Mouse (Mus musculus) heart, adult 11 months (tissue): ENCODE measurements at regions not wholly inside any gene's neighbourhood (a gene's known extent, or its start where the extent isn't known, plus 50 kb on each side); places are given as distances from the start of the nearest gene placed in this dataset.
A peak's percentile ranks its signal among the peaks of the same experiment; 100 is the strongest.
"Not testable (repeated sequence)": the region's sequence is repeated elsewhere in the genome, so short reads cannot be mapped to it uniquely, and the experiment has no call there.

Source experiments
- DNase-seq: peaks from one replicate; pipeline ENCODE4 v3.0.0; 2022

GRCm38 (mm10) chr3:18524011-18524410 lies 575.8 kb downstream of the Cypt12 start:
- DNase-seq = no peak

GRCm38 (mm10) chr3:18557201-18557600 lies 609.0 kb downstream of the Cypt12 start:
- no peak for DNase-seq

- no peak for DNase-seq
These were observed 612.1 kb downstream of the Cypt12 start for GRCm38 (mm10) chr3:18560282-18560785.

GRCm38 (mm10) chr3:18580911-18581626 lies 632.9 kb downstream of the Cypt12 start:
- DNase-seq = not testable (repeated sequence)

- no peak for DNase-seq
These were observed 672.4 kb downstream of the Cypt12 start for GRCm38 (mm10) chr3:18620608-18621007.

- DNase-seq = peak; percentile 95
These were observed 675.7 kb downstream of the Cypt12 start for GRCm38 (mm10) chr3:18623831-18624304.

GRCm38 (mm10) chr3:18624381-18625145 lies 676.4 kb downstream of the Cypt12 start:
- peak; percentile 94 for DNase-seq

- peak; percentile 90 for DNase-seq
These were observed 677.5 kb downstream of the Cypt12 start for GRCm38 (mm10) chr3:18625395-18626328.

- DNase-seq = no peak
These were observed 678.2 kb downstream of the Cypt12 start for GRCm38 (mm10) chr3:18626375-18626774.

- no peak for DNase-seq
These were observed 678.6 kb downstream of the Cypt12 start for GRCm38 (mm10) chr3:18626820-18627219.

GRCm38 (mm10) chr3:18629233-18629632 lies 681.0 kb downstream of the Cypt12 start:
- DNase-seq = peak; percentile 74

GRCm38 (mm10) chr3:18631601-18632000 lies 683.4 kb downstream of the Cypt12 start:
- no peak for DNase-seq

- DNase-seq = no peak
These were observed 686.6 kb downstream of the Cypt12 start for GRCm38 (mm10) chr3:18634855-18635254.

- DNase-seq = no peak
These were observed 689.3 kb downstream of the Cypt12 start for GRCm38 (mm10) chr3:18637553-18637952.

- no peak for DNase-seq
These were observed 692.1 kb downstream of the Cypt12 start for GRCm38 (mm10) chr3:18640286-18640685.

- no peak for DNase-seq
These were observed 693.5 kb downstream of the Cypt12 start for GRCm38 (mm10) chr3:18641688-18642087.

- peak; percentile 95 for DNase-seq
These were observed 695.3 kb downstream of the Cypt12 start for GRCm38 (mm10) chr3:18643408-18644035.

GRCm38 (mm10) chr3:18645481-18645880 lies 697.3 kb downstream of the Cypt12 start:
- peak; percentile 83 for DNase-seq

- DNase-seq = peak; percentile 84
These were observed 697.7 kb downstream of the Cypt12 start for GRCm38 (mm10) chr3:18645927-18646326.

GRCm38 (mm10) chr3:18653557-18653956 lies 705.3 kb downstream of the Cypt12 start:
- DNase-seq = no peak

- DNase-seq = no peak
These were observed 717.5 kb downstream of the Cypt12 start for GRCm38 (mm10) chr3:18665738-18666137.

- DNase-seq = no peak
These were observed 719.5 kb downstream of the Cypt12 start for GRCm38 (mm10) chr3:18667726-18668125.
